Mouse (Mus musculus) liver, adult 2 months (tissue): ENCODE data around the gene Cpn1. TPM values are rescaled to one million over a fixed set of nuclear protein-coding genes. Genes with fewer than 3 reads are reported as not detected.

Source experiments
- DNase-seq: peaks from one replicate; pipeline ENCODE4 v3.0.0-alpha.2; 2011; ENCODE audit warnings: low read depth, low spot score; ENCODE audit errors: extremely low read depth
- H3K27ac ChIP-seq: fragments of 200-500 bp; replicated peaks from 2 replicates; pipeline ENCODE4 v1.5.1; 2012; ENCODE audit warnings: low read depth, mild to moderate bottlenecking, control low read depth, inconsistent platforms, low read length; ENCODE audit not compliant: insufficient read depth
- H3K27me3 ChIP-seq: fragments of 200-500 bp; 2 replicates; pipeline ENCODE4 v1.6.1; 2012; ENCODE audit warnings: mild to moderate bottlenecking, moderate library complexity, low read length, inconsistent platforms; ENCODE audit not compliant: control insufficient read depth, insufficient read depth
- H3K36me3 ChIP-seq: fragments of 200-500 bp; 2 replicates; pipeline ENCODE4 v1.6.1; 2012; ENCODE audit warnings: low read length, inconsistent platforms; ENCODE audit not compliant: control insufficient read depth, insufficient read depth
- H3K4me1 ChIP-seq: fragments of 200-500 bp; 2 replicates; pipeline ENCODE4 v1.6.1; 2011; ENCODE audit warnings: low read length; ENCODE audit not compliant: control insufficient read depth, insufficient read depth
- H3K4me3 ChIP-seq: fragments of 200-500 bp; 2 replicates; pipeline ENCODE4 v1.5.1; 2011; ENCODE audit warnings: low read depth, mild to moderate bottlenecking, control low read depth, low read length, moderate library complexity; ENCODE audit not compliant: insufficient read depth
- H3K79me2 ChIP-seq: fragments of 200-500 bp; 2 replicates; pipeline ENCODE4 v1.6.1; 2012; ENCODE audit warnings: inconsistent platforms, mild to moderate bottlenecking, low read length, moderate library complexity; ENCODE audit not compliant: control insufficient read depth, insufficient read depth
- H3K9ac ChIP-seq: fragments of 200-500 bp; 2 replicates; pipeline ENCODE4 v1.6.1; 2012; ENCODE audit warnings: low read depth, mild to moderate bottlenecking, control low read depth, inconsistent platforms, low read length
- CTCF ChIP-seq: fragments of 200-500 bp; IDR thresholded peaks from 2 replicates; pipeline ENCODE4 v1.5.1; 2011; ENCODE audit warnings: low read depth, low read length, control low read depth
- POLR2A ChIP-seq: fragments of 200-500 bp; IDR thresholded peaks from 2 replicates; pipeline ENCODE4 v1.6.1; 2011; ENCODE audit warnings: low read length, control low read depth; ENCODE audit not compliant: insufficient read depth; ENCODE audit errors: extremely low read depth
- WGBS: fragments of 180-500 bp; shearing (Covaris S2); methylation state at CpG from one replicate; pipeline ENCODE4 v1.1.7; 2018; 5-methylcytosine and 5-hydroxymethylcytosine counted together
- polyA plus RNA-seq: library from polyadenylated mRNA; depleted of rRNA; stranded (reverse); fragments of >200 nt; gene quantifications from 2 replicates; pipeline ENCODE4 v1.2.3, GENCODE M21; 2012
- total RNA-seq: library from RNA; depleted of rRNA; stranded (reverse); fragments of >200 nt; gene quantifications from 2 replicates; pipeline ENCODE4 v1.2.3, GENCODE M21; 2014

Gene Cpn1
- total and polyA plus RNA-seq, 2 experiments: 215 to 336 TPM

DNA sequence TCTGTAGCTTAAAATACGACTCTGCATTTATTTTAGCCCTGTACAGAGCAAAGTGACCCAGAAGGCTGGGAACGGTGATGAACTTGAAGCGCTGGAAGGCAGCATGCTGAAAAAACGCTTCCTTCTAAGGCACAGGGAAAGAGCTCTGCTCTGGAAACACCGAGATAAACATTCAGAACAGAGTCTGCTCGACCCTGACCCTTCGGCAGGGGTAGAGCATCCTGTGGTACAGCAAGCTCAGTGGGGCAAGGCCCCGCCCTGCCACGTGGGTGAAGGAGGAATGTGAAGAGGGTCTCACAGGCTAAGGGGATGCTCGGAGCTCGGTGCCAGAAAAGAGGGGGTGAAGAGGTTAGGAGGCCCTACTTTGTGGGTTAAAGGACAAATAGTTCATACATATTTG is 48.0 kb downstream of the Cpn1 start:
- TF ChIP-seq POLR2A: no peak
- TF ChIP-seq CTCF: no peak
- peaks cover 42% of the 10 kb centered on the region for H3K79me2 ChIP-seq
- WGBS: 55% methylated on average over 11 of the region's 11 CpGs
- H3K36me3 ChIP-seq: no peaks in the 10 kb centered on the region
- H3K4me1 ChIP-seq: peaks cover 4% of the 10 kb centered on the region
- H3K27me3 ChIP-seq: no peaks in the 10 kb centered on the region
- H3K9ac ChIP-seq: no peak overlapping the region
- peak overlapping the region; percentile 14; the same call in 1 of the 2 replicates for H3K4me3 ChIP-seq
- no peak for DNase-seq
- H3K27ac ChIP-seq: no peak overlapping the region

DNA sequence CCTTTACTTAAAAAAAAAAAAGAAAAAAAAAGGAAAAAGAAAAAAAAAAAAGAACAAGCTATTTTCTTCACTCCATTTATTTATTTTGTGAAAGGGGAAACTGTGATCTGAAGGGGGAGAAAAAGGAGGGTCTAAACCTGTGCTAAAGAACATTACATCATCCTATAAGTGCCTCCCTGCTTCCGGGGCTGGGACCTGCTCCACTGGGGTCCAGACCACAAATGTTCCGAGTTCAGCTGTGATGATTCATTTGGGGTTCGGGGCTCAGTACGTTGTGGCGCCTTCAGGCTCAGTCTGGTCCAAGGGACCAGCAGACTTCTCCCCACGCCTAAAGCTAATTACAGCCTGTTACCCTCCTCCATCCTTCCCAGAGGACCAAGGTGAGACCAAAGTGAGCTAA is 55.4 kb downstream of the Cpn1 start:
- Histone ChIP-seq H3K79me2 (peaks cover 43% of the 10 kb centered on the region), H3K27ac (no peak overlapping the region), H3K4me1 (peaks cover 6% of the 10 kb centered on the region), H3K27me3 (no peaks in the 10 kb centered on the region), H3K36me3 (no peaks in the 10 kb centered on the region), H3K9ac (no peak overlapping the region), H3K4me3 (no peak overlapping the region)
- no peak for DNase-seq
- 87% methylated on average over 6 of the region's 6 CpGs for WGBS
- TF ChIP-seq CTCF: no peak
- no peak for TF ChIP-seq POLR2A

DNA sequence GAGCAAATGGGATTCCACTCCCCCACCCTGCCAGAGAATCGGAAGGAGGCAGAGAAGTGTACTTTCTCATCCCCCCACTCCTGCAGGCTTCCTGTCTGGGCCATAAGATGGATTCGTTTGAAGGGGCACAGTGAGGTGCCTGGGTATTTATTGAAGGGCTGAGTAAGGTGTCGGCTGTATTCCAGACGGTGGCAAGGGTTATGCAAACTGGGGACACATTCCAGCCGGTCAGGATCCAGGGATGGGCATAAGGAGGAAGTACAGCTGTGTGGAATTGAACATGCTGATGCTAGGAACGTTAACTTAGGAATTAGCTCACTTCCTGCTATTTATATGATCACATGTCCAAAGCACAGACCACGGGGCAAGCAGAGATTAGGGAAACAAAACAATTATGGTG is 56.0 kb downstream of the Cpn1 start:
- WGBS: 23% methylated on average over 7 of the region's 7 CpGs
- no peaks in the 10 kb centered on the region for H3K27me3 ChIP-seq
- peaks cover 6% of the 10 kb centered on the region for H3K4me1 ChIP-seq
- no peak overlapping the region for H3K27ac ChIP-seq
- DNase-seq: peak; percentile 47
- H3K4me3 ChIP-seq: no peak overlapping the region
- TF ChIP-seq CTCF (no peak), POLR2A (no peak)
- peaks cover 46% of the 10 kb centered on the region for H3K79me2 ChIP-seq
- H3K36me3 ChIP-seq: no peaks in the 10 kb centered on the region
- no peak overlapping the region for H3K9ac ChIP-seq

DNA sequence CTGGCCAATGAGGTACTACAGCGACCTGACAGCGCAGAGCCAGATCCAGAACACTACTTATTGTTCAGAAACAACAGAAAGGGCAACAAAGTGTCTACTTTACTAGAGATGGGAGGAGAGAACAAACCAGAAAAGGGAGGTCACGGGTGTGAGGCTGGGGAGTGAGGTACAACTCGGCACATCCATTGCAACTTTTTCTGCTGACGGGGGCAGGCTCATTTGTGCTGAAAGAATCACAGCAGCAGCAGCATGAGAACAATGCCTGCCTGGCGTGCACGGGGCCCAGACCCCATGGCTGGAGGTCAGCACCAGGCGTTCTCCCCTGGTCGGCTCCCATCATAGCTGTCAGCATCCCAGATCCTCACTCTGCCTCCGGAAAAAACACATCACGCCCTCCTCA is 56.5 kb downstream of the Cpn1 start:
- Histone ChIP-seq H3K79me2 (peaks cover 48% of the 10 kb centered on the region), H3K9ac (no peak overlapping the region), H3K4me1 (peaks cover 6% of the 10 kb centered on the region), H3K36me3 (no peaks in the 10 kb centered on the region), H3K27ac (no peak overlapping the region), H3K4me3 (no peak overlapping the region), H3K27me3 (no peaks in the 10 kb centered on the region)
- WGBS: 76% methylated on average over 11 of the region's 11 CpGs
- no peak for DNase-seq
- TF ChIP-seq CTCF (no peak), POLR2A (no peak)

DNA sequence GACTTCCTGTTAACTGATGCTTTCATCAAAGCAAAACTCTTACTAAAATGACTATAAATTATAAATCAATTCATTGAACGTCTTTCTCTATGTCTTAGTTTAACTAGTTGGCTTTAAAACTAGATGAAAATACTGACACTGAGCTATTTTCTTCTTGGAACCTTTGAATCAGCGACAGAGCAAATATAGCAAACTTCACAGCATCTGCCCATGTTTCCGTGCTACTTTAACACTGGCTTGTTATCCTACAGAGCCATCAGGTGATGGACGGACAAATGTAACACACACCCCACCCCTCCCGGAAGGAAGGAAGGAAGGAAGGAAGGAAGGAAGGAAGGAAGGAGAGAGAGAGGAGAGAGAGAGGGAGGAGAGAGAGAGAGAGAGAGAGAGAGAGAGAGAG is 58.4 kb downstream of the Cpn1 start:
- WGBS: 87% methylated on average over 5 of the region's 5 CpGs

DNA sequence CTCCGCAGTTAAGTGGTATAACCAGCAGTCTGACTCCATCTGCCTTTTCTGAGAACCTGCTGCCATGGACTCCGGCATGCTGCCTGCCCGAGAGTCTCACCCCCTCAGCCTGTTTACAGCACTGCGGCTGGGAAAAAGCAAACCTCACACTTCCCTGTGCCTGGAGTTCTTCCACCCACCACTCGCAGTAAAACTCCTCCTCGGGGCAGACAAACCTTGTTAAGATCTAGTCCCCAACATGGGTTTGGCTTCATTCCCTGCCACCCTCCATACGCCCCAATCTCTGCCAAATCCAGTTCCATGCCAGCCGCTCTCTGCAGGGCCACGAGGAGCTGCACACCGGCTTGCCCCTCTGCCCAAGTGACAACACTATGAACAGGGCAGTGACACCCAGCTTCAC is 59.3 kb downstream of the Cpn1 start:
- H3K9ac ChIP-seq: no peak overlapping the region
- H3K27ac ChIP-seq: no peak overlapping the region
- H3K36me3 ChIP-seq: no peaks in the 10 kb centered on the region
- no peaks in the 10 kb centered on the region for H3K27me3 ChIP-seq
- peaks cover 41% of the 10 kb centered on the region for H3K79me2 ChIP-seq
- H3K4me3 ChIP-seq: no peak overlapping the region
- H3K4me1 ChIP-seq: peaks cover 4% of the 10 kb centered on the region
- WGBS: 75% methylated on average over 10 of the region's 10 CpGs
- TF ChIP-seq POLR2A: no peak
- TF ChIP-seq CTCF: no peak
- DNase-seq: no peak

More for the DNA sequence above, 58.4 kb downstream of the Cpn1 start:
- H3K36me3 ChIP-seq: no peaks in the 10 kb centered on the region
- no peaks in the 10 kb centered on the region for H3K27me3 ChIP-seq
- TF ChIP-seq CTCF (no peak), POLR2A (no peak)
- H3K79me2 ChIP-seq: peaks cover 45% of the 10 kb centered on the region
- no peak for DNase-seq
- no peak overlapping the region for H3K27ac ChIP-seq
- no peak overlapping the region for H3K9ac ChIP-seq
- H3K4me1 ChIP-seq: peaks cover 4% of the 10 kb centered on the region
- H3K4me3 ChIP-seq: no peak overlapping the region
